Mouse (Mus musculus) lung, postnatal 0 days (tissue): ENCODE data around the gene Caprin1. TPM values are rescaled to one million over a fixed set of nuclear protein-coding genes. Genes with fewer than 3 reads are reported as not detected.

Experiments
- ATAC-seq: fragments of 200-750 bp; cut with Nextera tagmentation; 2 replicates; pipeline ENCODE4 v1.8.0; 2017; ENCODE audit warnings: moderate library complexity
- DNase-seq: peaks from one replicate; pipeline ENCODE4 v3.0.0-alpha.2; 2016; ENCODE audit warnings: low spot score
- H3K27ac ChIP-seq: fragments of 300-500 bp; sonication (generic); 2 replicates; pipeline ENCODE4 v1.5.1; 2014; ENCODE audit warnings: antibody characterized with exemption, mild to moderate bottlenecking, low read length, mixed read lengths
- H3K27me3 ChIP-seq: fragments of 300-500 bp; sonication (generic); replicated peaks from 2 replicates; pipeline ENCODE4 v1.6.1; 2014; ENCODE audit warnings: low read length, mixed read lengths; ENCODE audit not compliant: insufficient read depth
- H3K36me3 ChIP-seq: fragments of 300-500 bp; sonication (generic); 2 replicates; pipeline ENCODE4 v1.6.1; 2014; ENCODE audit warnings: low read length, mixed read lengths; ENCODE audit not compliant: insufficient read depth
- H3K4me1 ChIP-seq: fragments of 300-500 bp; sonication (generic); 2 replicates; pipeline ENCODE4 v1.6.1; 2014; ENCODE audit warnings: antibody characterized with exemption, low read depth, low read length, mixed read lengths; ENCODE audit not compliant: insufficient read depth
- H3K4me2 ChIP-seq: fragments of 300-500 bp; sonication (generic); replicated peaks from 2 replicates; pipeline ENCODE4 v1.6.1; 2014; ENCODE audit warnings: low read depth, mild to moderate bottlenecking, low read length, moderate library complexity, mixed read lengths
- H3K4me3 ChIP-seq: fragments of 300-500 bp; sonication (generic); 2 replicates; pipeline ENCODE4 v1.5.1; 2014; ENCODE audit warnings: low read depth, low read length
- H3K9ac ChIP-seq: fragments of 300-500 bp; sonication (generic); replicated peaks from 2 replicates; pipeline ENCODE4 v1.6.1; 2014; ENCODE audit warnings: low read depth, mild to moderate bottlenecking
- H3K9me3 ChIP-seq: fragments of 300-500 bp; sonication (generic); 2 replicates; pipeline ENCODE4 v1.6.1; 2016; ENCODE audit warnings: low read length, mixed read lengths
- CTCF ChIP-seq: IDR thresholded peaks from 2 replicates; pipeline ENCODE4 v1.5.1; 2016; ENCODE audit warnings: antibody characterized with exemption, mild to moderate bottlenecking
- EP300 ChIP-seq: IDR thresholded peaks from 2 replicates; pipeline ENCODE4 v1.6.1; 2016; ENCODE audit warnings: antibody characterized with exemption, mild to moderate bottlenecking, control low read depth
- WGBS: fragments of 180-500 bp; shearing (Covaris S2); extraction: QIAGEN DNeasy Blood & Tissue Kit; methylation state at CpG from one replicate; pipeline ENCODE4 v1.1.7; 2014; 5-methylcytosine and 5-hydroxymethylcytosine counted together
- polyA plus RNA-seq: library from polyadenylated mRNA; unstranded; fragments of >200 nt; fragmentation: Nextera tagmentation; extraction: Ambion mirVana; gene quantifications from 2 replicates; pipeline ENCODE4 v1.2.1, GENCODE M21; 2015

Caprin1 gene
- polyA plus RNA-seq, 1 experiment from 2014 or later, result 87.8 TPM

GRCm38 (mm10) chr2:103837166-103837565 lies 39.7 kb upstream of the Caprin1 start:
- H3K4me3 ChIP-seq, result no peak overlapping the region
- H3K27ac ChIP-seq, result no peak overlapping the region
- H3K9ac ChIP-seq, result no peak overlapping the region
- H3K36me3 ChIP-seq, result no peaks in the 10 kb centered on the region
- DNase-seq (no peak), ATAC-seq (no peak)
- H3K27me3 ChIP-seq, result no peaks in the 10 kb centered on the region
- TF ChIP-seq CTCF, result no peak
- TF ChIP-seq EP300, result no peak
- WGBS, result 77% methylated on average over 4 of the region's 4 CpGs
- no peaks in the 10 kb centered on the region for H3K4me1 ChIP-seq
- no peak overlapping the region for H3K4me2 ChIP-seq
- H3K9me3 ChIP-seq, result no peaks in the 10 kb centered on the region

- WGBS, result 58% methylated on average over 11 of the region's 11 CpGs
- H3K36me3 ChIP-seq, result no peaks in the 10 kb centered on the region
- no peak for DNase-seq
- no peak overlapping the region for H3K4me2 ChIP-seq
- ATAC-seq, result no peak
- H3K27me3 ChIP-seq, result no peaks in the 10 kb centered on the region
- H3K27ac ChIP-seq, result no peak overlapping the region
- no peaks in the 10 kb centered on the region for H3K4me1 ChIP-seq
- no peak for TF ChIP-seq CTCF
- no peak for TF ChIP-seq EP300
- no peaks in the 10 kb centered on the region for H3K9me3 ChIP-seq
- H3K9ac ChIP-seq, result no peak overlapping the region
- H3K4me3 ChIP-seq, result no peak overlapping the region
These were observed 38.4 kb upstream of the Caprin1 start for GRCm38 (mm10) chr2:103835614-103836395.

- H3K9ac ChIP-seq, result no peak overlapping the region
- no peaks in the 10 kb centered on the region for H3K9me3 ChIP-seq
- H3K27ac ChIP-seq, result no peak overlapping the region
- no peak overlapping the region for H3K4me3 ChIP-seq
- H3K4me2 ChIP-seq, result no peak overlapping the region
- no peaks in the 10 kb centered on the region for H3K4me1 ChIP-seq
- 58% methylated on average over 3 of the region's 3 CpGs for WGBS
- ATAC-seq, result no peak
- no peaks in the 10 kb centered on the region for H3K27me3 ChIP-seq
- TF ChIP-seq EP300, result no peak
- no peak for TF ChIP-seq CTCF
- DNase-seq, result no peak
- no peaks in the 10 kb centered on the region for H3K36me3 ChIP-seq
These were observed 36.5 kb upstream of the Caprin1 start for GRCm38 (mm10) chr2:103833816-103834445.

- Histone ChIP-seq H3K4me1 (no peaks in the 10 kb centered on the region), H3K9ac (no peak overlapping the region), H3K36me3 (no peaks in the 10 kb centered on the region), H3K27me3 (no peaks in the 10 kb centered on the region), H3K4me2 (no peak overlapping the region), H3K9me3 (no peaks in the 10 kb centered on the region), H3K27ac (no peak overlapping the region), H3K4me3 (no peak overlapping the region)
- DNase-seq, result no peak
- TF ChIP-seq EP300 (no peak), CTCF (no peak)
- no peak for ATAC-seq
- 28% methylated on average over 5 of the region's 5 CpGs for WGBS
These were observed 35.5 kb upstream of the Caprin1 start for GRCm38 (mm10) chr2:103832899-103833298.

GRCm38 (mm10) chr2:103828900-103829299 lies 31.5 kb upstream of the Caprin1 start:
- H3K4me3 ChIP-seq, result no peak overlapping the region
- no peaks in the 10 kb centered on the region for H3K4me1 ChIP-seq
- H3K9me3 ChIP-seq, result no peaks in the 10 kb centered on the region
- no peak for TF ChIP-seq EP300
- TF ChIP-seq CTCF, result no peak
- no peak overlapping the region for H3K9ac ChIP-seq
- H3K4me2 ChIP-seq, result no peak overlapping the region
- no peaks in the 10 kb centered on the region for H3K27me3 ChIP-seq
- DNase-seq (no peak), ATAC-seq (no peak)
- no peaks in the 10 kb centered on the region for H3K36me3 ChIP-seq
- no peak overlapping the region for H3K27ac ChIP-seq

- ATAC-seq, result no peak
- no peak overlapping the region for H3K27ac ChIP-seq
- no peak for DNase-seq
- H3K4me3 ChIP-seq, result no peak overlapping the region
- H3K4me1 ChIP-seq, result no peaks in the 10 kb centered on the region
- no peak for TF ChIP-seq CTCF
- no peak for TF ChIP-seq EP300
- H3K27me3 ChIP-seq, result no peaks in the 10 kb centered on the region
- H3K9ac ChIP-seq, result no peak overlapping the region
- no peaks in the 10 kb centered on the region for H3K9me3 ChIP-seq
- H3K36me3 ChIP-seq, result no peaks in the 10 kb centered on the region
- WGBS, result 67% methylated on average over 4 of the region's 4 CpGs
- H3K4me2 ChIP-seq, result no peak overlapping the region
These were observed 27.5 kb upstream of the Caprin1 start for GRCm38 (mm10) chr2:103824916-103825315.
